Mouse (Mus musculus): Measurements from ENCODE around the gene Ift43.

GRCm38 (mm10) chr12:86153213-86153957 is 71.0 kb downstream of the Ift43 start:
- TF ChIP-seq CTCF (IDR thresholded peaks at IDR 0.05; ENCODE audit: low read depth) (no peak), EP300 (IDR thresholded peaks at IDR 0.05; ENCODE audit: low read depth) (no peak)
